Mouse (Mus musculus) liver, embryonic 14.5 days (tissue): ENCODE measurements at regions not wholly inside any gene's neighbourhood (a gene's known extent, or its start where the extent isn't known, plus 50 kb on each side); places are given as distances from the start of the nearest gene placed in this dataset.

Experiments used
- ATAC-seq: fragments of 200-750 bp; cut with Nextera tagmentation; 2 replicates; pipeline ENCODE4 v1.8.0; 2017; ENCODE audit warnings: moderate number of reproducible peaks, mild to moderate bottlenecking, moderate library complexity; ENCODE audit not compliant: insufficient read depth
- DNase-seq, 3 experiments: peaks; one replicate each; pipeline ENCODE4 v3.0.0-alpha.2; 2012 to 2013; ENCODE audit warnings: low read depth in 3 of 3, low spot score in 3 of 3
- H3K27ac ChIP-seq: fragments of 300-500 bp; sonication (generic); 2 replicates; pipeline ENCODE4 v1.5.1; 2014; ENCODE audit warnings: moderate library complexity, mild to moderate bottlenecking, control low read depth, inconsistent platforms
- H3K27me3 ChIP-seq: fragments of 300-500 bp; sonication (generic); 2 replicates; pipeline ENCODE4 v1.6.1; 2014; ENCODE audit warnings: mild to moderate bottlenecking, low read length, moderate library complexity; ENCODE audit not compliant: control insufficient read depth, insufficient read depth
- H3K36me3 ChIP-seq: fragments of 300-500 bp; sonication (generic); replicated peaks from 2 replicates; pipeline ENCODE4 v1.6.1; 2014; ENCODE audit warnings: low read depth; ENCODE audit not compliant: control insufficient read depth, insufficient read depth
- H3K4me1 ChIP-seq, 2 experiments: fragments of 200-500 bp in 1 of 2; fragments of 300-500 bp in 1 of 2; sonication (generic) in 1 of 2; replicated peaks; 2 replicates each; pipeline ENCODE4 v1.6.1; 2012 to 2014; ENCODE audit warnings: antibody characterized with exemption in 1 of 2, inconsistent platforms in 1 of 2, low read length in 1 of 2; ENCODE audit not compliant: control insufficient read depth in 2 of 2, insufficient read depth in 2 of 2
- H3K4me2 ChIP-seq: fragments of 300-500 bp; sonication (generic); 2 replicates; pipeline ENCODE4 v1.6.1; 2014; ENCODE audit warnings: low read depth, mild to moderate bottlenecking, control low read depth, moderate library complexity
- H3K4me3 ChIP-seq, 2 experiments: fragments of 200-500 bp in 1 of 2; fragments of 300-500 bp in 1 of 2; sonication (generic) in 1 of 2; 2 replicates each; pipeline ENCODE4 v1.5.1; 2012 to 2014; ENCODE audit warnings: low read depth in 2 of 2, low read length in 2 of 2, mild to moderate bottlenecking in 2 of 2, control low read depth in 1 of 2, inconsistent platforms in 1 of 2, moderate library complexity in 1 of 2; ENCODE audit not compliant: insufficient read depth in 1 of 2
- H3K9ac ChIP-seq: fragments of 300-500 bp; sonication (generic); replicated peaks from 2 replicates; pipeline ENCODE4 v1.6.1; 2014; ENCODE audit warnings: mild to moderate bottlenecking, control low read depth, moderate library complexity
- H3K9me3 ChIP-seq: fragments of 300-500 bp; sonication (generic); 2 replicates; pipeline ENCODE4 v1.6.1; 2016; ENCODE audit warnings: low read length, mixed read lengths; ENCODE audit not compliant: control insufficient read depth
- CTCF ChIP-seq: IDR thresholded peaks from 2 replicates; pipeline ENCODE4 v1.5.1; 2016; ENCODE audit warnings: antibody characterized with exemption, low read depth, control low read depth
- WGBS: fragments of 180-500 bp; shearing (Covaris S2); extraction: QIAGEN DNeasy Blood & Tissue Kit; methylation state at CpG from one replicate; pipeline ENCODE4 v1.1.7; 2014; ENCODE audit not compliant: insufficient replicate concordance; 5-methylcytosine and 5-hydroxymethylcytosine counted together

GRCm38 (mm10) chr10:95615849-95616650, 52.1 kb upstream of the Nudt4 start:
- Histone ChIP-seq H3K27ac (no peak overlapping the region), H3K9me3 (no peaks in the 10 kb centered on the region), H3K4me2 (no peak overlapping the region), H3K36me3 (no peaks in the 10 kb centered on the region), H3K4me3 (no peak overlapping the region), H3K9ac (no peak overlapping the region), H3K27me3 (no peaks in the 10 kb centered on the region; the same call in 1 of the 2 replicates), H3K4me1 (peaks cover 0 to 5% of the 10 kb centered on the region in 2 experiments; a peak in 2 of 4 replicates)
- no peak for TF ChIP-seq CTCF
- DNase-seq (no peak), ATAC-seq (no peak)
- 66% methylated on average over 25 of the region's 25 CpGs for WGBS
